Mouse (Mus musculus): ENCODE results near the gene Gsdma2. TPM values are rescaled to one million over a fixed set of nuclear protein-coding genes. Genes with fewer than 3 reads are reported as not detected.

The Gsdma2 gene
- polyA plus RNA-seq, 1 experiment = not detected

DNA sequence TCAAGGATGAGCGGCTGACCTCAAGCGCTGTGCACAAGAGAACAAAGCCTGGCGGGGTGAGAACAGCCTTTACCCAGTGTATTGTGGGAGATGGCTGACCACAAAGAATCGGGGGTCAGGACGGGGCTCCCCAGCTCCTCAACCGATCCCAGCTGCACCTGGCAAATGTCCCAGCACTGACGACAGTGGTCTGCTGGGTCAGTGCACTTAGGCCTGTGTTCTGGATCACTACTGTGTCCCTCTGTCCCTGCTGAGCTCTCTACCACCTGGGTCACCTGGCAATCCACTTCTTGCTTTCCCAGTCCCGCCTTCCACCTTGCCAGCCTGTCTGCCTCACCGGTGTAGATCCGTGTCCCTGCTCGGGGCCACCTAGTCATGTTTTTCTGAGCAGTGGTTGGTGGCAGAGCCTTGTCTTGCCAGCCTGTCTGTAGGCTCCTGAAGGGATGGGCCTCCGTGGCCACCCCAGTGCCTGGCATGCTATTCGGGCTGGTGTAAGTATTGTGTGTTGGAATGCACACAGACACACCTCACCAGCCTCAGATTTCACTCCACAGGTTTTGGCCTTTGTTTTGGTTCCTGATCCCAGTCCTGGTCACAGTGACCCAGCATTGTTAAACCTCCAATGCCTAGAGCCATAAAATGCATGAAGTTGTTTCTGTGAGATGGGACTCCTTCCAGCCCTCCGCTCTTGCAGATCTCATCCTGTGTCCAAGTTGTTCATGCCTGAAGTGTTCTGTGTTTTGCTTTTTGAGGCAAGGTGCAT, 50.1 kb downstream of the Gsdma2 start:
- TF ChIP-seq CTCF (IDR thresholded peaks at IDR 0.05; ENCODE audit: insufficient read depth, low read length) = no peak
- TF ChIP-seq POLR2A (IDR thresholded peaks at IDR 0.05; ENCODE audit: borderline replicate concordance, extremely low read depth, low read depth, low read length) = no peak
- no peak overlapping the region for H3K4me3 ChIP-seq (replicated peaks; ENCODE audit: extremely low read depth, low read depth, low read length)
- H3K4me1 ChIP-seq (ENCODE audit: control insufficient read depth, insufficient read depth, low read length) = no peaks in the 10 kb centered on the region
- no peak for DNase-seq
- WGBS = 73% methylated on average over 14 of the region's 14 CpGs

DNA sequence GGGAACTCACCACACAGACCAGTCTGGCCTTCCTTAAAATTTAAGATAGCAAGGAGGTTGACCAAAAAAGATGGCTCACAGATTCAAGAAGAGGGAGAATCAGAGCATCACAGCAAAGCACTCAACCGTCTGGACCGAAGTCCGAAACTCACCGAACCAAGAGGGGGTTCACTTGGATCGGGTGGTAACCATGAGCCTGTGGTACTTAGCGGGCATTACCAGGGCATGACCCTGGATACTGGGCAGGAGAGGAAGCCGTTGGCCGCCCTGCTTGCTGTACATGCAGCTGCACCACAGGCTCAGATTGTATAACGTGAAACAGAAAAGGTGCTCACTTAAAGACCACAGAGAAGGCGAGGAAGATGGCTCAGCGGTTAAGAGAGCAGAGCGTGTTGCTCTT, 50.7 kb downstream of the Gsdma2 start:
- DNase-seq = no peak
- 88% methylated on average over 12 of the region's 12 CpGs for WGBS

DNA sequence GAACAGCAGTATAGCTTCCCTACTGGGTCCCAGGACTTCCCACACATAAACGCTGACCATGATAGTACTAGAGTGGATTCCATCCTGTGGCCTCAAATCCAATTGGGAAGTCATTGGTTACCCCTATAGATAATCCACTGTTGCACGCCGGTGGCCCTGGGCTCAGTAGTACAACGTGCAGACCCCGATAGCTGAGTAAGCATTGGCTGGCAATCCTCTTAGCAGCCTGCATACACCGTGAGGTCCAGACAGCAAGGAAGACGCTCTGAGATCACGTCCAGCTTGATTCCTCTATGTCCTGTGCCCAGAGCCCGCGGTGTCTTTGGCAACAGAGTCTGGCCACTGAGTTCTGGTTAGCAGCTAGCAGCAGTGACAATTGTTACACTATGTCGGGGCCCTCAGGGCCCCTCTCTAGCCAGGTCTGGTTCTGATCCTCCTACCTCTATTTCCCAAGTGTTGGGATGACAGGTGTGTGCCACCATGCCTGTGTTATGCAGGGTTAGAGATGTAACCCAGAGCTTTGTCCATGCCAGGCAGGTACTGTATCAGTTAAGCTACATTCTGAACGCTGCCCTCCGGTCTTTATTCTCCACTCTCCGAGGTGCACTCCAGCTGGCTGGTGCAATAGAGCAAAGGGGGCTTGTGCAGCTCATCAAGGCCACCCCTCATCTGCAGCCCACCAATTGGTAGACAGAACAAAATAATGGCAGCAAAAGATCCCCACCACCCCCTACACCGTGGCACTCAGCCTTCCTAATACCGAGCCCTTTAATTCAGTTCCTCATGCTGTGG, 52.5 kb downstream of the Gsdma2 start:
- H3K4me1 ChIP-seq (ENCODE audit: control insufficient read depth, insufficient read depth, low read length) = no peaks in the 10 kb centered on the region
- TF ChIP-seq POLR2A (IDR thresholded peaks at IDR 0.05; ENCODE audit: borderline replicate concordance, extremely low read depth, low read depth, low read length) = no peak
- TF ChIP-seq CTCF (IDR thresholded peaks at IDR 0.05; ENCODE audit: insufficient read depth, low read length) = no peak
- no peak for DNase-seq
- WGBS = 79% methylated on average over 16 of the region's 16 CpGs
- H3K4me3 ChIP-seq (replicated peaks; ENCODE audit: extremely low read depth, low read depth, low read length) = no peak overlapping the region

More for the DNA sequence above, 50.7 kb downstream of the Gsdma2 start:
- H3K4me1 ChIP-seq (ENCODE audit: control insufficient read depth, insufficient read depth, low read length) = no peaks in the 10 kb centered on the region
- no peak for TF ChIP-seq CTCF (IDR thresholded peaks at IDR 0.05; ENCODE audit: insufficient read depth, low read length)
- no peak overlapping the region for H3K4me3 ChIP-seq (replicated peaks; ENCODE audit: extremely low read depth, low read depth, low read length)

DNA sequence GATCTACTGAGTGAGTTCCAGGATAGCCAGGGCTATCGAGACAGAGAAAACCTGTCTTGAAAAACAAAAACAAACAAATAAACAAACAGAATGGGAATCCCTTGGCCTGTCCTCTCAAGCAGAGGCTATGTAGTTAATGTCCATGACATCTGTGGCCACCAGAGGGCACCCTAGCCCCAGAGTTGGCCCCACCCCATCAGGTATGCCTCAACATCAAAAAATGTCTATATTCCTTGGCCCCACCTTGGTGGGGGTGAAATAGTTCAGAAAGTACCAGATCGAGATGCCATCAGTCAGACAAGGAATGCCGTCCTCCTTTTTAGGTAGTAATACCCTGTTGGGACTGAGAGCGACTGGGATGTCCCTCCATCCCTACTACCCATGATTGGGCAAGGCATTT, 53.4 kb downstream of the Gsdma2 start:
- no peak overlapping the region for H3K4me3 ChIP-seq (replicated peaks; ENCODE audit: extremely low read depth, low read depth, low read length)
- no peaks in the 10 kb centered on the region for H3K4me1 ChIP-seq (ENCODE audit: control insufficient read depth, insufficient read depth, low read length)
- peak; percentile 81 for DNase-seq
- 22% methylated on average over 4 of the region's 4 CpGs for WGBS
- TF ChIP-seq CTCF (IDR thresholded peaks at IDR 0.05; ENCODE audit: insufficient read depth, low read length) (peak; percentile 88), POLR2A (IDR thresholded peaks at IDR 0.05; ENCODE audit: borderline replicate concordance, extremely low read depth, low read depth, low read length) (no peak)

DNA sequence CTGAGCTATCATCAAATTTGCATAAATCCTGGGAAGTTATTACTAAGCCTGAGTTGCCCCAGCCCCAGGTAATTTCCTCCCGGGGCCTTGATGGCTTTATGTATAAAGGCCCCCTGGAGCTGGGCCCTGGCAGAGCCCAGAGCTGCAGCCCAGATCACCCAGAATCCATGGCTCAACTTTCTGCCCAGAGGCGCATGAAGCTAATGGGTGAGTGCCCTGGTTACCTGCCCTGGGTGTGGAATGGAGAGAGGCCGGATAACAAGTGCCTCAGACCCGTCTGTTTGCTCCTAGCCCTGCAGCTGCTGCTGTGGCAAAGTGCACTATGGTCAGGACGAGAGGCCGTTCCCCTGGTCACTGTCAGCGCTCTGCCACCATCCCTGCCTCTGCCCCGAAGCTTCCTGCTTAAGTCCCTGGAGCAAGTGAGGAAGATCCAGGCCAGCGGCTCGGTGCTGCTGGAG, 54.7 kb downstream of the Gsdma2 start, which contains the start of gene Csf3:
TSS of gene Csf3 (plus strand) at position 51 of the 458 bp plus-strand sequence.
- 59% methylated on average over 10 of the region's 10 CpGs for WGBS
- Histone ChIP-seq H3K4me3 (replicated peaks; ENCODE audit: extremely low read depth, low read depth, low read length) (no peak within 1 kb of the TSS), H3K4me1 (ENCODE audit: control insufficient read depth, insufficient read depth, low read length) (no peaks in the 10 kb centered on the region)

DNA sequence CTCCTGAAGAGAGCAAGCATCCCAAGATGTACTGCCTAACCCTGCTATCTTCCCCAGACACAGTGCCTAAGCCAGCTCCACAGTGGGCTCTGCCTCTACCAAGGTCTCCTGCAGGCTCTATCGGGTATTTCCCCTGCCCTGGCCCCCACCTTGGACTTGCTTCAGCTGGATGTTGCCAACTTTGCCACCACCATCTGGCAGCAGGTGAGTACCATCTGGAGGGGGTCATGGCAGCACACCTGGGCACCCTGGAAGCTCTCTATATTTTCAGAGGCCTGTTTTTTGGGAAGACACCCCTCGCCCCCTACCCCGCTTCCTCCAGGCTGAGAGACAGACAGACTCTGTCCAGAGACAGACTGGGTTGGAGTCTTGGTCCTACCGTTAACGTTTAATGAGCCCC, 55.8 kb downstream of the Gsdma2 start:
- no peak overlapping the region for H3K4me3 ChIP-seq (replicated peaks; ENCODE audit: extremely low read depth, low read depth, low read length)
- no peak for DNase-seq
- no peaks in the 10 kb centered on the region for H3K4me1 ChIP-seq (ENCODE audit: control insufficient read depth, insufficient read depth, low read length)
- TF ChIP-seq POLR2A (IDR thresholded peaks at IDR 0.05; ENCODE audit: borderline replicate concordance, extremely low read depth, low read depth, low read length) (no peak), CTCF (IDR thresholded peaks at IDR 0.05; ENCODE audit: insufficient read depth, low read length) (no peak)
- 74% methylated on average over 5 of the region's 5 CpGs for WGBS

More for the DNA sequence above, 54.7 kb downstream of the Gsdma2 start, which contains the start of gene Csf3:
- no peak for DNase-seq
- TF ChIP-seq CTCF (IDR thresholded peaks at IDR 0.05; ENCODE audit: insufficient read depth, low read length) (no peak), POLR2A (IDR thresholded peaks at IDR 0.05; ENCODE audit: borderline replicate concordance, extremely low read depth, low read depth, low read length) (no peak)

DNA sequence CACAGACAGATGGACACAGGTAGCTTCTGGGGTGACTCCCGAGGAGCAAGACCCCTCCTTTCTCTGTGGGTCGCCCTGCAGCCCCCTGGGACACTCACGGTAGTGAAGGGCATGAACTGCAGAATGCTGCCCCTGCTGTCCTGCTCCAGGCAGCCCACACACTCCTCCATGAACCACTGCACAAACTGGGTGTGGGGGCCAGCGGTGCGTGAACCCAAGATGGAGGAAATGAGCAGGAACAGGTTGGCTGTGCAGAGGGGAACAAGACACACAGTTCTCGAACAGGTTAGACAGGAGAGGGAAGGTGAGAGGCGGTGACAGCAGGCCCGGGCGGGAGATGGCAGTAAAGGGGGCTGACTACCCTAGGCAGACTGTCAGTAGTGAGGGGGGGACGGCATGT, 58.5 kb downstream of the Gsdma2 start:
- no peak for TF ChIP-seq CTCF (IDR thresholded peaks at IDR 0.05; ENCODE audit: insufficient read depth, low read length)
- TF ChIP-seq POLR2A (IDR thresholded peaks at IDR 0.05; ENCODE audit: borderline replicate concordance, extremely low read depth, low read depth, low read length) = no peak
- H3K4me1 ChIP-seq (ENCODE audit: control insufficient read depth, insufficient read depth, low read length) = peaks cover 20% of the 10 kb centered on the region
- H3K4me3 ChIP-seq (replicated peaks; ENCODE audit: extremely low read depth, low read depth, low read length) = no peak overlapping the region
- WGBS = 86% methylated on average over 10 of the region's 10 CpGs
- no peak for DNase-seq

Other genes with a start within 250 kb of the Gsdma2 start
- 26.6 and 28.1 TPM in 2 replicates for gene Pgap3, start 246.3 kb upstream of the Gsdma2 start, polyA plus RNA-seq (2012; rRNA removed)
- 31.7 and 33.8 TPM in 2 replicates for gene Erbb2, start 234.3 kb upstream of the Gsdma2 start, polyA plus RNA-seq (2012; rRNA removed)
- gene Mien1, start 207.8 kb upstream of the Gsdma2 start, polyA plus RNA-seq (2012; rRNA removed) = 44.8 and 58.0 TPM in 2 replicates
- gene Grb7, start 200.4 kb upstream of the Gsdma2 start, polyA plus RNA-seq (2012; rRNA removed) = 48.0 and 48.9 TPM in 2 replicates
- gene Ikzf3, start 100.7 kb upstream of the Gsdma2 start, polyA plus RNA-seq (2012; rRNA removed) = 6.4 and 10.1 TPM in 2 replicates
- gene Zpbp2, start 95.7 kb upstream of the Gsdma2 start, polyA plus RNA-seq (2012; rRNA removed) = 0.34 TPM in 1 of 2 replicates, not detected in the other
- 55.6 and 56.7 TPM in 2 replicates for gene Ormdl3, start 59.4 kb upstream of the Gsdma2 start, polyA plus RNA-seq (2012; rRNA removed)
- not detected in 2 replicates for gene Lrrc3c, start 48.5 kb upstream of the Gsdma2 start, polyA plus RNA-seq (2012; rRNA removed)
- gene Gm12355, start 21.1 kb upstream of the Gsdma2 start, polyA plus RNA-seq (2012; rRNA removed) = not detected in 2 replicates
- not detected in 2 replicates for gene Gsdma3, start 20.4 kb upstream of the Gsdma2 start, polyA plus RNA-seq (2012; rRNA removed)
- gene Gsdma, start 17.6 kb downstream of the Gsdma2 start, polyA plus RNA-seq (2012; rRNA removed) = 11.5 TPM in 1 of 2 replicates, not detected in the other
- gene Psmd3, start 35.8 kb downstream of the Gsdma2 start, polyA plus RNA-seq (2012; rRNA removed) = 136 and 156 TPM in 2 replicates
- gene Csf3, start 54.5 kb downstream of the Gsdma2 start, polyA plus RNA-seq (2012; rRNA removed) = not detected in 2 replicates
- gene Med24, start 82.7 kb downstream of the Gsdma2 start, polyA plus RNA-seq (2012; rRNA removed) = 45.0 and 55.1 TPM in 2 replicates
- 142 and 159 TPM in 2 replicates for gene Thra, start 93.9 kb downstream of the Gsdma2 start, polyA plus RNA-seq (2012; rRNA removed)
- gene Nr1d1, start 128.6 kb downstream of the Gsdma2 start, polyA plus RNA-seq (2012; rRNA removed) = 213 and 329 TPM in 2 replicates
- 39.0 and 54.3 TPM in 2 replicates for gene Msl1, start 148.8 kb downstream of the Gsdma2 start, polyA plus RNA-seq (2012; rRNA removed)
- 33.6 and 37.9 TPM in 2 replicates for gene Casc3, start 158.1 kb downstream of the Gsdma2 start, polyA plus RNA-seq (2012; rRNA removed)
- 3.4 and 18.4 TPM in 2 replicates for gene Rapgefl1, start 190.0 kb downstream of the Gsdma2 start, polyA plus RNA-seq (2012; rRNA removed)
- gene Wipf2, start 216.9 kb downstream of the Gsdma2 start, polyA plus RNA-seq (2012; rRNA removed) = 10.1 and 14.0 TPM in 2 replicates